Mouse (Mus musculus) thymus, postnatal 14 days (tissue): ENCODE measurements around the gene Dus2.
A peak's percentile ranks its signal among the peaks of the same experiment; 100 is the strongest.

Experiments used
- DNase-seq: peaks from one replicate; pipeline ENCODE4 v3.0.0; 2021

Gene Dus2

DNA sequence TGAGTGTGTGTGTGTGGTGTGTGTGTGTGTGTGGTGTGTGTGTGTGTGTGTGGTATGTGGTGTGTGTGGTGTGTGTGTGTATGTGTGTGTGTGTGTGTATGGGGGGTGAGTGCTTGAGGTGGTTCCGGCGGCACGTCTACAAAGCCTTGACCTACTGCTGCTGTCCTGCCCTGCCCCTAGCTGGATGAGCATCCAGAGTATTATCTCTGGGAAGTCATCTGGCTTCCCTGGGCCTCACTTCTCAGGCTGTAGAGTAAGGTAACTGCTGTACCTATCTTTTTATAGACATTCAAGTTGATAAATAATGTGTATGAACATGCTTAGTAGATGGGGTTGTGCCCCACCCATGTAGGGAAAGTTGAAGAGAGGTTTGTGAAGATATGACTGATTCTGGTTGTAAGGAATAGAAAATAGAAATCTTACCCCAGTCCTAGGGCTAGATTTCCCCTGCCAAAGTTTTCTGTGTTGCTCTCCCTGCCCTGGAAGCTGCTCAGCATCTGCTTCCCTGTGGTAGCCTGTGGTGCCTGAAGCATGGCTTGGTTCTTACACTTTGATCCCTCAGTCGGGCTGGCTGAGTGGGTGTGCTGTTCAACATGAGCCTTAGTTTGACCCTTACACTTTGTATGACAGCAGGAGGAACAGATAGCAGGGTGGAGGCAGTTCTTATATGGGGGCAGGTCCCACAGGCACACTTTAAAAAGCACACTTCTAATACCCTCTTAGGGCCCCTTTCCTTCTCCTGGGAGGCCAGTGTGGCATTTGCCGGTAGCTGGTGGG is 56.9 kb downstream of the Dus2 start:
- DNase-seq: no peak

DNA sequence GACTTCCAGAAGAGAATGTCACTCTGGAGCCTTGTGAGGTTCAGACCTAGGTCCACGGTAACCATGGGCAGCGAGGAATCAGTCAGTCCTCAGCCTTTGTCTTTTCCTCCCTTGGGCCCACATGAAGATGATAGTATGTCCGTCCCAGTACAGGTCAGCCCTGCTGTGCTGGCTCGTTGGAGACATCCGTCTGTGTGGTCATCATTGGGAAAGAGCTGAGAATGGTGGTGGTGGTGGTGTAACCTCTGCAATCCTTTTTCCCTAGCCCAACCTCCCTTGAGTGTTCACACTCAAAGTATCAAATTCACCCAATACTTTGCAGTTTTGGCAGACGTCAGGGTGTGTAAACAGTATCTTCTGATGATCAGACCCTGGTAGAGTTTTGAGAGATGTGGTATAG is 58.7 kb downstream of the Dus2 start:
- DNase-seq: no peak

DNA sequence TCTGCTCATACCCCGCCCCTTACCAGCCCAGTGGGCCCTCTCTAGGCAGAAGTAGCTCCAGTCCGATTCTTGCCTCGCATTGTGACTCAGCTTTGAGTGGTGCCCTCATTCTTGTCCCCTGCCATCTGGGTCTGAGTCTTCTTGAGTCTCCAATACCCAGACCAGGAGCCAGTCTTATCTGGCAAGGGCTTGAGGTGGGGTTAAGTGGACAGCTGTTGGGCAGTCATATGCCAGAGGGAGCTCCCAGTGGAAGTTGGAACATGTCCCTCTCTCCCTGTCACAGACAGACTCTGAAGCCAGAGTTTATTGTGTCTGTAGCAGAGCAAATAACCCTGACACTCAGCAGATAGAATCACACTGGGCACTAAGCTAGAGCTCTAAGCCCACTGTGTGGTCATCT is 59.9 kb downstream of the Dus2 start:
- no peak for DNase-seq

DNA sequence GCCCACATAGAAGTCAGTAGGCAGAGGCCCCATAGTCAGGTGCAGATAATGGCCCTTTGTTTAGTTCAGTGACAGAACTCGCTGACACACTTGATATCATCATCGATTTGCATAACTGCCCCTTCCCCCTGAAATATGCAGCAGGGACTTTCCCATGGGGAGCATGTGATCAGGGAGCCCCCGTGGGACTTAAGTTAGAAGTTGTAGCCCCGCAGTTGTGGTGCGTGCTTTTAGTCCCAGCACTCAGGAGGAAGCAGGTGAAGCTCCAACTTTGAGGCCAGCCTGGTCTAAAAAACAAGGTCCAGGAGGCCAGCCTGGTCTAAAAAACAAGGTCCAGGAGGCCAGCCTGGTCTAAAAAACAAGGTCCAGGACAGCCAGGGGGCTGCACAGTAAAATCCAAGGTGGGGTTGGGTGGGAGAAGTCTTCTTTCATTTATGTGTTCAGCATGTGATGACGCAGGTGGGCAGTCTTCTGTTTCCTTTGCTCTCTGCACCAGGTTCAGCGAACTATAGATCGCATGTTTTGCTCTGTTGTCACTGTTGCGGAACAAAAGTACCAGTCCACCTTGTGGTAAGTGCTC is 61.5 kb downstream of the Dus2 start:
- DNase-seq: peak; percentile 57

DNA sequence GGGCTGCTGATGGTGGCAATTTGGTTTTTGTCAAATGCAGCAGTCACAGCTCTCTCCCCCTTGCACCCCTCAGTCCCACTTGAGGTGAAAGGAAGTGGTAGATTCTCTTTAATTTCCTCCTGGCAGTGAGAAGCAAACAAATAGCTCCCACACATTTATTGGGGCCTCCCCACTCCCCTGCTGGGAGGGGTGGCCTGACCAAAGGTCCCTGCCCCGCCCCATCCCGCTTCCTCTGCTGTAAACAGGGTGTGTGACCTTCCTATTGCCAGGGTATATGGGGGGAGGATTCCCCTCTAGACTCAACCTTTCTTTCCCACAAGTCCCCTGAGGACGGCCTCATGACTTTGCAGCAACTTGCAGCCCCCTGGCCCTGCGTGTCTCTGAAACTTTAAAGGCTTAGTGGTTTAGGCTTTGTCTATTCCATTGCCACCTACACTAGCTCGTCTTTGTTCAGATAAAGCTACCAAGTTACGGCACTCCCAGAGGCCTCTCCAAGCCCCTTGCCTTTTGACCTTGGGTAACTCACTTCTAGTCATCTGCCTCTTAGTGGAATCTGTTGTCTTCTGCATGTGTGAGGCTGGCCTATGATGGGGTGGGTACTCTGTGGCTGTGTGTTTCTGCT is 63.2 kb downstream of the Dus2 start:
- peak; percentile 87 for DNase-seq

DNA sequence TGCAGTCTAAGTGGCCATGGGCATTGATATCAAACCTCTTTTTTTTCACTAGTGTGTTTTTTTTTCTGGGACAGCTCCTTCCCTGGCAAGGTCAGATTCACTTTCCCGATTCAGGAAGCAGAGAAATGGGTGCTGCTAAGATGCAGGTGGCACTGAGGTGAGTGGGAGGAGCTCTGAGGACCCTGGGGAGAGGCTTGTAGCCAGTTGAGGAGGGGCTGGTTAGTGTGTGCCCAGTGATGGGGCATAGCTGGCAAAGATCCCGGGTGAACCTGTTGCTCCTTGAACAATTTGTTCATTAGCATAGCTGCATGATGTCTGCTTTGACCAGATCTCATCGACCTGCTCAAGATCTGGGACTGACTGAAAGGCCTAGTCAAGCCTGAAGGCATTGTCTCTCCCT is 63.9 kb downstream of the Dus2 start:
- DNase-seq: peak; percentile 67

DNA sequence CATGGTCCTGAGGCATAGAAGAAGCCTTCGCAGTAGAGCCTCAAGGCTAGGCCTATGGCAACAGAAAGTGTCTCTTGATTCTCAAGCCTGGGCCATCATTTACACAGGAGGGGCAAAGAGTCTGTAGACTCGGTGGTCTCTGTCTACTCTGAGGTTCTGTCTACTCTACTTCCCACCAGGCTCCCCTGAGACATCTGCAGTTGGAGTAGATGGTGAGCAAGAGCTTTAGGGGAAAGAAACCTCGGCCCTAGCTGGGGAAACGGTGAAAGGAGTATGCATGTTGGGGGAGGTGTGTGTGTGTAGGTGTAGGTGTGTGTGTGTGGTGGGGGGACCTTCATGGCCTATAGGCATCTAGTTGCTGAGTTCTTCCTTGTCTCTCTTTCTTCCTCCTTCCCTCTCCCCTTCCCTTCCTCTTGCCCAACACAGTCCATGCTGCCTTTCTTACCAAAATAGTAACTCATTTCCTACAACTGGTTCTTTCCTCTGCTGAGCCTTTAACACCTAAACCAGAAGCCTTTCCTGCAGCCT is 65.4 kb downstream of the Dus2 start:
- no peak for DNase-seq

DNA sequence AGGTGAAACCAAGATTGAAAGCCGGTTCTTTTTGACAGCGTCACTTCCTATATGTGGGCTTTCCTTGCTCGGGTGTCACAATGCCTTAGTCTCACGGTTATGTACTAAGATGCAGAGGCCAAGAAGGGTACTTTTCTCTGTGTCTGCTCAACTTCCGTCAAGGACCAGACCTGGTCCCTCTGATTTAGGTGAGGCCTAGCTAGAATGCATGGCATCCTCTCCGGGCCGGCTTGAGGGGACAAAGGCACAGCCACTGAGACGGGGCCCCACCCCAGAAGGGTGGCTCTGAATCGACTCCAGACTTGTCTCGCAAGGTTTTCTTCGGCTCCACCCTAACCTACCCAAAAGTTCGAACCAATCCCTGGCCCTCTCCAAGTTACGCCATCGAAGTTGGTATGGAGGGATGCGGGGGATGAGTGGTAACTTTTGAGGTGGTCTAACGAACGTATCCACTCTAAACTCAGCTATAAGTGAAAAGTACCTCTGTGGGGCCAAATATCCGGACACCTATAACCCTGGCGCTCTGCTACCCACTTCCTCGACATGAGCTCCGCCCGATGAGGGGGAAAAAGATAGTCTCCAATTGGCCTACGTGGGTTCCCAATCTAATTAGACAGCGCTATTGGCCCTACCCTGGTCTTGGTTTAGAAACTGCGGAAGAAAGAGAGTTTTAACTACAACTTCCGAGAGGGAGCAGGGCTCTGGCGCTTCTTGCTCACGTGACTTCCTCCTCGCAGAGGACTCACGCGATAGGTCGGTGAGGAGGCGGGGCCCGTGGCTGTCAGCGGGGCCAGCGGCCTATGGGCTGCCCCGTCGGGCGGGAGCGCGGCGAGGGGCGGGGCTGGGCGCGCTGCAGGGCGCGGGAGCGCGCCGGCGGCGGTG is 67.8 kb downstream of the Dus2 start, which contains the start of gene Nfatc3:
Nfatc3 (plus strand) TSS at position 110 of the 882 bp plus-strand sequence.
- DNase-seq: peak; percentile 99

DNA sequence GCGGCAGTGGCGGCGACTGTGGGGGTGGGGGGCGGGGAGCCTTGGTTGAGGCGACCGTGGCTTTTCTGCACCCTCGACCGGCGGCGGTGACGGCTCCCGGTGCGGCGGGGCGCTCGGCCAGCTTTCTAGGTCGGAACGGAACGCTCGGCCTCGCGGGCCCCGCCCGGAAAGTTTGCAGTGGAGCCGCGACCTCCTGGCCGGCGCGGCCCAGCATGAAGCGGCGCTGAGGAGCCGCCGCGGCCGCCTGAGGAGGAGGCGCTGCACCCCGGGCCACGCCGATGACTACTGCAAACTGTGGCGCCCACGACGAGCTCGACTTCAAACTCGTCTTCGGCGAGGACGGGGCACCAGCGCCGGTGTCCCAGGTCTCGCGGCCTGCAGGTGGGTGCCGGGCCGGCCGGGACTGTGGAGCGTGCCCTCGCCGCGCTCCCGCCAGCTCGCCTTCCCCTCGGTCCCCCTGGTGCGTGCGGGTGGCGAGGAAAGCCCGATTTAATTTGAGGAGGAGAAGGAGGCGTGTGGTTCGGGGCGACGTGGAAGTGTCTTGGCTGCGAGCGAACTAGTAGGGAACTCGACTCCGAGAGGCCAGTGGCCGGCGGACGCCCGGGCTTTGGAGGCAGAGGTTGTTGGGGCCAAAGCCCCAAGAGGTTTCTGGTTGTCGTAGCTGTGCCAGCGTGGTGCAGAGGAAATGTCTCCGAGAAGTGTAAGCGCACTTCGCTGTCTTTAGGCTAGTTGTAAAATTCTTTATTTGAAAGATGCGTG is 68.7 kb downstream of the Dus2 start:
- no peak for DNase-seq

DNA sequence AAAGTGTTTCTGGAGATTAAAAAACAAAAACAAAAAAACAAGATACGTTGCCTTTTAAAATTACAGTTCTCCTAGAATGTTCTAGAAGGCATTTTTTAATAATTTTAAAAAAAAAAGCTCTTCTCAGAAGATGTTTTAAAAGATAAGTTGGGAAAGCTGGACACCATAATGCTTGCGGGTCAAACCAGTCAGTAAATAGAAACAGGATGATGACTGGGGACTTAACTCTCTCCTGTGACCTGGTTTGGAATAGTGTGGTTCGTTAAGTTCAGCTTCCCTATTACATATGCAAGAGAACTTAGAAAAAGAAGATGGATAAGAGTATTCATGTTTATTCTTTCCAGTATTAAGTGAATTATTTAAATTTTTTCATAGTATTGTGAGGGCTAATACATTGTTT is 69.4 kb downstream of the Dus2 start:
- no peak for DNase-seq

DNA sequence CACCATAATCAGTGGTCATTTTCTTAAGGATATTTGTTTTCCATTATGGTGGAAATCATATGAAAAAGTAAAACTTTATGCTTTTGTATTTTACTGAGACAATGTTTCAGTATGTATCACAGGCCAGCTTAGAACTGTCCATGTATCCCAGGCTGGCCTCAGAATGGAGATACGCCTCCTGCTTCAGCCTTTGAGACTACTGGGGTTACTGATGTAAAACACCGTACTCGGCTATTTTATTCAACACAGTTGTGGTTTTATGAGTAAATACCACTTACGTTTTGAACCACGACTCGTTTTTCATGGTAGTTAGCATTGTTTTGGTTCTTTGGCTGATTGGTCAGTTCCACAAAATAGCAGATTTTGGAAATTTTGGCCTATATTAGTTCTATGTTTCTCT is 70.5 kb downstream of the Dus2 start:
- no peak for DNase-seq

DNA sequence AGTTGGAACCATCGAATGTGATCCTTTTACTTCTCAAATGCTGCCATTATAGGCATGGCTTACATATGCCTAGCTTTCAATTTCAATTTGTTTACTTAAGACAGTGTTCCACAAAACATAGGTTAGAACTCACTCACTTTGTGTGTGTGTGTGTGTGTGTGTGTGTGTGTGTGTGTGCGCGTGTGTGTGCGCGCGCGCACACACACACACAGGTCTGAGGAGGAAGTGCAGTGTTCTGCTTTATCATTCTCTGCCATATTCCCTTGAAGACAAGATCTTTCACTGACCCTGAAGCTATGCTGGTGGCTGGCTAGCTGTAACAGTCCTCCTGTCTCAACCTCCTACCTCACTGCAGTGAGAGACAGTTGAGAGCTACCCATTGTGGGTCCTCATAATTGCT is 71.9 kb downstream of the Dus2 start:
- no peak for DNase-seq

DNA sequence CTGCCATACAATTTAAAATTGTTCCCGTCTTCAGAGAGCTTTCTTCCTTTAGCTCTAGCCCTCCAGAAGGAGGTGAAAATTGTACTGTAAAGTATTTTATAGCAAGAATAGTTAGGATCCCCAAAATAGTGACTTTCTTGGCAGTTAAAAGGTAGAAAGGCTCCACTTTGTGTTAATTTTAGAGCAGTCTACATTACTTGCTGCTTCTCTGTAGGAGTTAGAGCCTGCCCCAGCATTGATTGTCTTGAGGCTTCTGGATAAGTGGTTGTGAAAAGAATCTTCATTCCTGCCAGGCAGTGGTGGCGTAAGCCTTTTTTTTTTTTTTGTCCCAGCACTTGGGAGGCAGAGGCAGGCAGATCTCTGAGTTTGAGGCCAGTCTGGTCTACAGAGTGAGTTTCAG is 75.6 kb downstream of the Dus2 start:
- no peak for DNase-seq

DNA sequence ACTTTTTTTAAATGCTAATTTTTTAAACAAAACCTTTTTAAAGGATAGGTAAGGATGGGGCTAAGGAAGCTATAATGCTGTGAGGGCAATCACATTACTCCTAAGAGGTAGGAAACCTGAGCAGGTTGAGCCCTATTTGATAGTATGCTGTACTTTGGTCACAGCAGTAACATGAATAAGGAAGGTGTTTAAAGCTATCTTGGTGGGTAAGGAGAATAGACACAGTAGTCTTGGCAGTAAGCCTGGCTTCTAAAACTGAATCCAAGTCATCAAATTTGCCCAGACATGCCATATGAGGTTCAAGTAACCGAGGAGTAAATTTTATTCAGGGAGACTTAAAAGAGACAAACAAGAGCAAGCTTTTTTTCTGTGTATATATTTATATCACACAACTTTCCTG is 78.4 kb downstream of the Dus2 start:
- DNase-seq: no peak

DNA sequence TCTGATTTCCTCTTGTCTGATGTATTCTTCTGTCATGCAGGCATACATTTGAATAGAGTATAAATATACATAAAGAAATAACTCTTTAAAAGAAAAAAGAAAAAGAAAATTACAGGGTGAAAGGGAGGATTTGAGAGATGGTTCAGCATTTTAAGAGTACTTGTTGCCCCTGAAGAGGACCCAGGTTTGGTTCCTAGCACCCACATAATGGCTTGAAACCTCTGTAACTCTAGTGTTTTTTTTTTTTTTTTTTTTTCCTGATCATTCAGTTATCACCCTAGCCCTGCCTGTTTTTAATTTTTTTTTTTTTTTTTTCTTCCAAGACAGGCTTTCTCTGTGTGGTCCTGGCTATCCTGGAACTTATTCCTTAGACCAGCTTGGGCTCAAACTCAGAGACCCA is 81.0 kb downstream of the Dus2 start:
- no peak for DNase-seq

DNA sequence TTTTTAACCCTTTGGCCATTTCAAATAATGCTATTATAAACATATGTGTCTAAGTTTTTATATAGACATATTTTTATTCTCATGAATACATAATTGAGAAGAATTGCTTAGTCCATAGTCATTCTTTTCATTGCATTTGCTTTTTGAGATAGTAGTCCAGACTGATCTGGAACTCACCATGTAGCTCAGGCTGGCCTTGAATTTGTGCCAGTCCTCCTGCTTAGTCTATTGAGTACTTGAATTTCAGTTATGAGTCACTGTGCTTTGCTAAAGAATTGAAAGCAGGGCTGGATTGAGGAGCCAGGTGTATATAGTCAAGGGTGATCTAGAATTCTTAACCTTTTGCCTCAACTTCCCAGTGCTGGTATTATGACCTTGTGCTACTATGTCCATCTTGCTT is 83.1 kb downstream of the Dus2 start:
- DNase-seq: no peak

DNA sequence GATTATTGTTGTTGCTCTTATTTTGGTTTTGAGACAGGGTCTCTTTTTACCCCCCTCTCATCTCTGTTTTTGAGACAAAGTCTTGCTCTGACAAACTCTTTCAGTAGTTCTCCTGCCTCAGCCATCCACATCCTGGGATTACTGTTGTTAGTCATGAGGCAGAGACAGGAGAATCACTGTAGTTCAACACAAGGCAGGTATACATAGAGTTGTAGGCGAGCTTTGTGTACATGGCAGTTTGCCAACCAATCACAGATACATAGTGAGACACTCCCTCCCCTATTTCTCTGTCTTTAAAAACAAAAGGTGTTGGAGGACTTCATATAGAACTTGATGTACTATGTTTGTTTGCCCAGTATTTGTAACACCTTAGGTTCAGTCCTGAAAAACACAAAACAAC is 83.5 kb downstream of the Dus2 start:
- no peak for DNase-seq

DNA sequence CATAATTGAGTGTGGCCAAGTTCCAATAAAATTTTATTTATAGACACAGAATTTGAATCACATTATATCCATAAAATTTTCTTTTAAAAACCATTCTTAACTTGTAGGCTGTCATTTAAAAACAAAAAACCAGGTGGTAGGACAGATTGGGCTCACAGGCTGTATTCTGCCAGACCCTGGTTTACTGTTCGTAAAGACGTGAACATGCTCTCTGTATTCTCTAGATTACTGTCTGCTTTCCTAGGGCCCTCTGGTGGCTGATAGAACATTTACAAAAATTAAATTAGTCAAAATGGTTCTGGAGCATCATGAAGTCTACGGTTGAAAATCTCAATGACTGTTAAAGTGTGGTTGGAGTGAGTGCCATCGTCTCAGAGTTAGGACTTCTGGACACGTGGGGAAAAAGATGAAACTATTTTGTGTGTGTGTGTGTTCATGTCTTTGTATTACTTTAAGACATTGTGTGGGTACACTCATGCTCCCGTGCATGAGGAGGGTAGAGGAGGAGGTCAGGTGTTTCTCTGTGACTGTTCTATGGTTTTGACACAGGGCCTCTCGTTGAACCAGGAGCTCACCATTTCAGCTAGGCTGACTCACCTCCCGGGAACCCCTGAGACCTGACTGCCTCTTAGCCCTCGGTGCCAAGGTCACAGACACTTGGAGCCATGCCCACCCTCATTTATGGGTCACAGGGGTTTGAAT is 84.2 kb downstream of the Dus2 start:
- peak; percentile 43 for DNase-seq

DNA sequence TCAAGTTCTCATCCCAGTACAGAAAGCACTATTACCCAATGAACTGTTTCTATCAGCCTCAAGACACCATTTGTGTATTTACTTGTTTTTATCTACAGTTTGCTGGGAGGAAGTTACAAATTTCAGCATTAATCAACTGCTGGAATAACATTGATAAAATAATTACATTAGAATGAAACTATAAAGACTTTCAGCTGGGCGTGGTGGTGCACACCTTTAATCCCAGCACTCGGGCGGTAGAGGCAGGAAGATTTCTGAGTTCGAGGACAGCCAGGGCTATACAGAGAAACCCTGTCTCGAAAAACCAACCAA is 84.7 kb downstream of the Dus2 start:
- no peak for DNase-seq

DNA sequence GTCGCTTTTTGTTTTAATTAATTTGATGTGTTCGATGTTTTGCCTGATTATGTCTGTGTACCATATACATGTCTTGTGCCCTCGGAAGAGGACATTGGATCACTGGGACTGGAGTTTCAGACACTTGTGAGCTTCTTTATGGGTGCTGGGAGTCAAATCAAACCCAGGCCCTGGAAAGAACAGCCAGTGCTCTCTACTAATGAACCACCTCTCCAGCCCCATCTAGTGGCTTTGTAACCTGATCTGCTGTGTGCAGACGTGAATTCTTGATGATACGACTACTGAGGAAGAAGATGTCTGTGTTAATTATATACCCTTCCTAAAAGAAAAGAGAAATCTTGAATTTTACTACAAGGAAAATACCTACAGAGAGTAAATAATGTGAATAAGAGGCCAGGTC is 85.5 kb downstream of the Dus2 start:
- DNase-seq: peak; percentile 66

DNA sequence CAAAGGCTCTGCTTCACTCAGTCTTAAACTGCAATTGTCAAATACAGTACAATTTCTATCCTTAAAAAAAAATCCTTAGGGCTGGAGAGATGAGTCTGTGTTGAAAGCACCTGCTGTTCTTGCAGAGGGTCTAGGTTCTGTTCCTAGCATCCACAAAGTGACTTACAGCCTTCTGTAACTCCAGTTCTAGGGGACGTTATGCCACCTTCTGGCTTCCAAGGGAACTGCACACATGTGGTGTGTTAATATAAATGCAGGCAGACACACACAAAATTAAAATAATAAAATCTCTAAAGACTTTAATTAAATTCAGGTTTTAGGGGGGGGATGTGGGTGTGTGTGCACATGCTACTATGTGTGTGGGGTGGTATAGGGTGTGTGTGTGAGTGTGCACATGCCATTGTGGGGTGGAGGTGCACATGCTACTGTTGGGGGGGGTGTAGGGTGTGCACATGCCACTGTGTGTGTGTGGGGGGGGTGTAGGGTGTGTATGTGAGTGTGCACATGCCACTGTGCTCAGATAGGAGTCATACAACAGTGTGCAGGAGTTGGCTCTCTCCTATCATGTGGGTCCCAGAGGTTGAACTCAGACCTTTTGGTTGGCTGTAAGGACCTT is 86.4 kb downstream of the Dus2 start:
- no peak for DNase-seq
